Mouse (Mus musculus) embryonic facial prominence, embryonic 14.5 days (tissue): ENCODE measurements around the gene Tnfsf13. TPM values are rescaled to one million over a fixed set of nuclear protein-coding genes. Genes with fewer than 3 reads are reported as not detected.

Source experiments
- ATAC-seq: fragments of 200-750 bp; cut with Nextera tagmentation; 2 replicates; pipeline ENCODE4 v1.8.0; 2017; ENCODE audit warnings: low read depth, moderate number of reproducible peaks, moderate TSS enrichment
- DNase-seq: peaks from one replicate; pipeline ENCODE4 v3.0.0-alpha.2; 2015; ENCODE audit warnings: low spot score
- H3K27ac ChIP-seq: fragments of 300-500 bp; sonication (generic); replicated peaks from 2 replicates; pipeline ENCODE4 v1.5.1; 2014; ENCODE audit warnings: low read depth, mild to moderate bottlenecking, low read length, moderate library complexity
- H3K27me3 ChIP-seq: fragments of 300-500 bp; sonication (generic); replicated peaks from 2 replicates; pipeline ENCODE4 v1.6.1; 2014; ENCODE audit warnings: low read length; ENCODE audit not compliant: control insufficient read depth, insufficient read depth
- H3K36me3 ChIP-seq: fragments of 300-500 bp; sonication (generic); 2 replicates; pipeline ENCODE4 v1.6.1; 2014; ENCODE audit warnings: low read length, mixed read lengths; ENCODE audit not compliant: control insufficient read depth, insufficient read depth
- H3K4me1 ChIP-seq: fragments of 300-500 bp; sonication (generic); 2 replicates; pipeline ENCODE4 v1.6.1; 2014; ENCODE audit warnings: antibody characterized with exemption, low read length; ENCODE audit not compliant: control insufficient read depth, insufficient read depth
- H3K4me2 ChIP-seq: fragments of 300-500 bp; sonication (generic); 2 replicates; pipeline ENCODE4 v1.6.1; 2014; ENCODE audit warnings: low read depth, mild to moderate bottlenecking, low read length, moderate library complexity, mixed read lengths
- H3K4me3 ChIP-seq: fragments of 300-500 bp; sonication (generic); 2 replicates; pipeline ENCODE4 v1.5.1; 2014; ENCODE audit warnings: low read depth, mild to moderate bottlenecking, low read length
- H3K9ac ChIP-seq: fragments of 300-500 bp; sonication (generic); 2 replicates; pipeline ENCODE4 v1.6.1; 2014; ENCODE audit warnings: low read depth, mild to moderate bottlenecking, low read length, moderate library complexity, mixed read lengths
- H3K9me3 ChIP-seq: fragments of 300-500 bp; sonication (generic); 2 replicates; pipeline ENCODE4 v1.6.1; 2016; ENCODE audit warnings: low read length; ENCODE audit not compliant: control insufficient read depth
- WGBS: fragments of 180-500 bp; shearing (Covaris S2); extraction: QIAGEN DNeasy Blood & Tissue Kit; methylation state at CpG from one replicate; pipeline ENCODE4 v1.1.7; 2014; 5-methylcytosine and 5-hydroxymethylcytosine counted together
- polyA plus RNA-seq: library from polyadenylated mRNA; unstranded; fragments of >200 nt; fragmentation: Nextera tagmentation; extraction: Ambion mirVana; gene quantifications from 2 replicates; pipeline ENCODE4 v1.2.1, GENCODE M21; 2014

The Tnfsf13 gene
- polyA plus RNA-seq, 1 experiment from 2014 or later, result 0.49 TPM

GRCm38 (mm10) chr11:69687061-69687460 is 1.5 kb upstream of the Tnfsf13 start:
- DNase-seq, result no peak
- H3K4me3 ChIP-seq, result no peak overlapping the region
- H3K9me3 ChIP-seq, result no peaks in the 10 kb centered on the region
- H3K27me3 ChIP-seq, result no peaks in the 10 kb centered on the region
- no peaks in the 10 kb centered on the region for H3K36me3 ChIP-seq
- no peak overlapping the region for H3K4me2 ChIP-seq
- no peak for ATAC-seq
- 44% methylated on average over 5 of the region's 5 CpGs for WGBS
- peaks cover 26% of the 10 kb centered on the region for H3K4me1 ChIP-seq
- H3K9ac ChIP-seq, result peak overlapping the region; percentile 30; the same call in 1 of the 2 replicates
- H3K27ac ChIP-seq, result peak overlapping the region; percentile 71; the same call in 1 of the 2 replicates

- no peaks in the 10 kb centered on the region for H3K36me3 ChIP-seq
- no peaks in the 10 kb centered on the region for H3K27me3 ChIP-seq
- no peaks in the 10 kb centered on the region for H3K9me3 ChIP-seq
- no peak overlapping the region; the same call in 1 of the 2 replicates for H3K4me2 ChIP-seq
- DNase-seq (peak; percentile 70), ATAC-seq (no peak)
- peaks cover 26% of the 10 kb centered on the region for H3K4me1 ChIP-seq
- no peak overlapping the region for H3K4me3 ChIP-seq
- peak overlapping the region; percentile 71; the same call in 1 of the 2 replicates for H3K27ac ChIP-seq
- H3K9ac ChIP-seq, result peak overlapping the region; percentile 30; the same call in 1 of the 2 replicates
- WGBS, result 12% methylated on average over 4 of the region's 4 CpGs
Observed at GRCm38 (mm10) chr11:69686377-69686776, 793 bp upstream of the Tnfsf13 start.

- H3K4me2 ChIP-seq, result no peak overlapping the region
- peaks cover 4% of the 10 kb centered on the region; the same call in 1 of the 2 replicates for H3K36me3 ChIP-seq
- H3K9ac ChIP-seq, result no peak overlapping the region
- WGBS, result 86% methylated on average over 6 of the region's 6 CpGs
- no peak overlapping the region for H3K27ac ChIP-seq
- DNase-seq (no peak), ATAC-seq (no peak)
- no peaks in the 10 kb centered on the region for H3K9me3 ChIP-seq
- H3K4me1 ChIP-seq, result peaks cover 36% of the 10 kb centered on the region
- H3K27me3 ChIP-seq, result no peaks in the 10 kb centered on the region
- H3K4me3 ChIP-seq, result no peak overlapping the region
Observed at GRCm38 (mm10) chr11:69684936-69685335, 648 bp downstream of the Tnfsf13 start.

- ATAC-seq (no peak), DNase-seq (no peak)
- peaks cover 8% of the 10 kb centered on the region; the same call in 1 of the 2 replicates for H3K36me3 ChIP-seq
- peak overlapping the region; percentile 97 for H3K27ac ChIP-seq
- no peaks in the 10 kb centered on the region for H3K27me3 ChIP-seq
- 0 out of 2 replicates have a peak overlapping the region, but pooled peaks have one; percentile 63 for H3K9ac ChIP-seq
- H3K4me2 ChIP-seq, result no peak overlapping the region
- peaks cover 36% of the 10 kb centered on the region for H3K4me1 ChIP-seq
- WGBS, result 80% methylated on average over 12 of the region's 12 CpGs
- H3K4me3 ChIP-seq, result no peak overlapping the region
- no peaks in the 10 kb centered on the region for H3K9me3 ChIP-seq
Observed at GRCm38 (mm10) chr11:69684128-69684745, 1.3 kb downstream of the Tnfsf13 start.

GRCm38 (mm10) chr11:69683576-69683975 is 2.0 kb downstream of the Tnfsf13 start:
- Histone ChIP-seq H3K27ac (peak overlapping the region; percentile 97), H3K4me1 (peaks cover 36% of the 10 kb centered on the region), H3K4me3 (peak overlapping the region; percentile 75; the same call in 1 of the 2 replicates), H3K27me3 (no peaks in the 10 kb centered on the region), H3K4me2 (peak overlapping the region; percentile 75), H3K9me3 (no peaks in the 10 kb centered on the region), H3K9ac (peak overlapping the region; percentile 63), H3K36me3 (peaks cover 15% of the 10 kb centered on the region)
- 71% methylated on average over 7 of the region's 7 CpGs for WGBS
- DNase-seq (no peak), ATAC-seq (no peak)

GRCm38 (mm10) chr11:69682840-69683533 is 2.6 kb downstream of the Tnfsf13 start:
- H3K4me1 ChIP-seq, result peaks cover 36% of the 10 kb centered on the region
- DNase-seq, result peak; percentile 95
- H3K27ac ChIP-seq, result peak overlapping the region; percentile 97
- H3K36me3 ChIP-seq, result peaks cover 21% of the 10 kb centered on the region
- peak; percentile 41 for ATAC-seq
- no peaks in the 10 kb centered on the region for H3K9me3 ChIP-seq
- peak overlapping the region; percentile 75 for H3K4me3 ChIP-seq
- no peaks in the 10 kb centered on the region for H3K27me3 ChIP-seq
- peak overlapping the region; percentile 75 for H3K4me2 ChIP-seq
- H3K9ac ChIP-seq, result peak overlapping the region; percentile 91
- WGBS, result 8% methylated on average over 12 of the region's 12 CpGs

- 0 out of 2 replicates have a peak, but pooled peaks have one; percentile 1 for ATAC-seq
- peak overlapping the region; percentile 75 for H3K4me2 ChIP-seq
- peak overlapping the region; percentile 75 for H3K4me3 ChIP-seq
- peaks cover 36% of the 10 kb centered on the region for H3K4me1 ChIP-seq
- peak overlapping the region; percentile 91 for H3K9ac ChIP-seq
- H3K36me3 ChIP-seq, result peaks cover 28% of the 10 kb centered on the region
- 26% methylated on average over 24 of the region's 24 CpGs for WGBS
- no peak for DNase-seq
- no peaks in the 10 kb centered on the region for H3K27me3 ChIP-seq
- peak overlapping the region; percentile 97 for H3K27ac ChIP-seq
- H3K9me3 ChIP-seq, result no peaks in the 10 kb centered on the region
Observed at GRCm38 (mm10) chr11:69682209-69682839, 3.3 kb downstream of the Tnfsf13 start.

GRCm38 (mm10) chr11:69681314-69682208 is 4.0 kb downstream of the Tnfsf13 start, which contains the start of gene Senp3:
Gene Senp3 (minus strand): TSS chr11:69682084.
- no peaks in the 10 kb centered on the region for H3K27me3 ChIP-seq
- peak; percentile 98 for DNase-seq
- H3K9ac ChIP-seq, result peak within 1 kb of the TSS; percentile 91
- WGBS, result under 1% methylated on average over 41 of the region's 80 CpGs
- peak; percentile 97 for ATAC-seq
- H3K9me3 ChIP-seq, result no peaks in the 10 kb centered on the region
- H3K36me3 ChIP-seq, result peaks cover 35% of the 10 kb centered on the region
- peak within 1 kb of the TSS; percentile 75 for H3K4me2 ChIP-seq
- H3K27ac ChIP-seq, result peak within 1 kb of the TSS; percentile 97
- peak within 1 kb of the TSS; percentile 75 for H3K4me3 ChIP-seq
- peaks cover 31% of the 10 kb centered on the region for H3K4me1 ChIP-seq
